Mouse (Mus musculus): ENCODE data around the gene Snip1. TPM values are rescaled to one million over a fixed set of nuclear protein-coding genes. Genes with fewer than 3 reads are reported as not detected.

The Snip1 gene
- polyA plus RNA-seq (2021; fragmentation: Nextera tagmentation): 6.8 and 7.1 TPM in 2 replicates
- long read RNA-seq, experiment 1, transcript Snip1-201 (4 exons, 2,345 nt): major isoform, 9 of 17 reads
- long read RNA-seq, experiment 1, partial matches to known transcripts: 8 of 17 reads
- long read RNA-seq, experiment 1, other reads (novel, unspliced or antisense): 0 of 17 reads
- long read RNA-seq, experiment 2, transcript Snip1-201 (4 exons, 2,345 nt): major isoform, 49 of 62 reads
- long read RNA-seq, experiment 2, partial matches to known transcripts: 3 of 62 reads
- long read RNA-seq, experiment 2, other reads (novel, unspliced or antisense): 10 of 62 reads

DNA sequence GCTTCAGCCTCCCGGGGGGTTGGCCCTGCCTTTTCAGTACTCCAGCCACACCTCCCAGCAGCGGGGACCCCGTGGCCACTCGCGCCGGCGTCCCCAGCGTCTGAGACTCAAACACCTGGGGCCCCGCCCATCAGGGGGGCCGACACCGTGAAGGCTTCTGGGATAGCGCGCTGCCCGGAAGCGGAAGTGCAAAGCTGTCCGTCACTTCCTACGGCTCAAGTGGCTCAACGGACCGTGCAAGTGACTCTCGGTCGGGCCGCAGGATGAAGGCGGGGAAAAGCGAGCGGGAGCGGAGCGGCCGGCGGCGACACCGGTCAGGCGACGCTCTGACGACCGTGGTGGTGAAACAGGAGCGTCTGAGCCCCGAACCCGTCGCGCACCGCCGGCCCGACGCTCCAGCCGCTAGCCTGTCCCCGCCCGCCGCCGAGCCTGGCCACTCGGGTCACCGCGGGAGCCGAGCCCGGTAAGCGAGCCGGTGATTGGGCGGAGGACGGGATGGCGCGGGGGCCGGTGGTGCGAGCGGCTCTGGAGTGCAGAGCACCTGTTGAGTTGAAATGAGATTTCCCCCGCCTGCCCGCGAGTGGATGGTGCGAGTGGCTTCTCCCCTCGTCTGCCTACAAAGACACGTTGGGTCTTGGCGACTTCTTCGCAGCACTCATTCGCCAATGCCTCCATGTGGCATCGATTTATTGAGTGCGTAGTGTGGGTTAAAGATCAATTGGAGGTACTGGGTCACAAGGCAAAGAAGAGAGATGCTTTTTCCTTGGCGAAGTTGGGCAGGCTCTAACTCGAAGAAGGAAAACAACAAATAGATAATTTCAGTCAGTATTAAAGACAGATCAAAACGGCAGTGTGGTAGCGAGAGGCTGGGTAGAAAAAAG lies at the start of gene Snip1:
Snip1 (plus strand) TSS at position 183 of the 881 bp plus-strand sequence.

DNA sequence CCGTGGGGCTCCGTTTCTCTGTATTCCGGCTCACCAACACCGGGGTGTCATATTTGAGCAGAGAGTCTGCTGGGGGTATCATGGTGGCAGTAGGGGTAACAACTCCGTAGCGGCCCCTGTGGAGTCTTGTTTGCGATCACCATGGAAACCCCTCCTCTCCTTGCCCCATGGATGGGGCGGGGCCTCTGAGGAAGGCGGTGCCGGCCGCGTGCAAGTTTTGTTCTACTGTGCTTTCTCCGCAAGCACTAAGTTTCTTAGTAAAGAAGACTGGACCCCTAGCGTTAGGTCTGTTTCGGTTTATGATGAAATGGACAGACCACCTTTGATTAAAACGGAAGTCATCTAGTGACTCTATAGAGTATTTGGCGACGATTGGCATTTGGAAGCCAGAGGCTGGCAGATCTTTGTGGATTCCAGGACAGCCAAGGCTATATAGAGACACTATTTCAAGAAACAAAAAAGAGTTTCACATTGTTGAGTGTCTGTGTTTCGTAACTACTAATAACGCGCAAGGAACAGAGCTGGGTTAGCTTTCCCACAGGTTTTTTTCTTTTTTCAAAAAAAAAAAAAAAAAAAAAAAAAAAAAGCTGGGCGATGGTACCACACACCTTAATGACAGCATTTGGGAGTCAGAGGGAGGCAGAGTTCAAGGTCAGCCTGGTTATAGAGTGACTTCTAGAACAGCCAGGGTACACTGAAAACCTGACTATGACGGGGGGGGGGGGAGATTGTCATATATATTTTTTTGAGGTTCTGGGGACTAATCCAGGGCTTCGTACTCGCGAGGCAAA lies 760 bp upstream of the Snip1 start, which contains the start of gene Dnali1:
Dnali1 (minus strand) TSS at position 187 of the 791 bp plus-strand sequence.

DNA sequence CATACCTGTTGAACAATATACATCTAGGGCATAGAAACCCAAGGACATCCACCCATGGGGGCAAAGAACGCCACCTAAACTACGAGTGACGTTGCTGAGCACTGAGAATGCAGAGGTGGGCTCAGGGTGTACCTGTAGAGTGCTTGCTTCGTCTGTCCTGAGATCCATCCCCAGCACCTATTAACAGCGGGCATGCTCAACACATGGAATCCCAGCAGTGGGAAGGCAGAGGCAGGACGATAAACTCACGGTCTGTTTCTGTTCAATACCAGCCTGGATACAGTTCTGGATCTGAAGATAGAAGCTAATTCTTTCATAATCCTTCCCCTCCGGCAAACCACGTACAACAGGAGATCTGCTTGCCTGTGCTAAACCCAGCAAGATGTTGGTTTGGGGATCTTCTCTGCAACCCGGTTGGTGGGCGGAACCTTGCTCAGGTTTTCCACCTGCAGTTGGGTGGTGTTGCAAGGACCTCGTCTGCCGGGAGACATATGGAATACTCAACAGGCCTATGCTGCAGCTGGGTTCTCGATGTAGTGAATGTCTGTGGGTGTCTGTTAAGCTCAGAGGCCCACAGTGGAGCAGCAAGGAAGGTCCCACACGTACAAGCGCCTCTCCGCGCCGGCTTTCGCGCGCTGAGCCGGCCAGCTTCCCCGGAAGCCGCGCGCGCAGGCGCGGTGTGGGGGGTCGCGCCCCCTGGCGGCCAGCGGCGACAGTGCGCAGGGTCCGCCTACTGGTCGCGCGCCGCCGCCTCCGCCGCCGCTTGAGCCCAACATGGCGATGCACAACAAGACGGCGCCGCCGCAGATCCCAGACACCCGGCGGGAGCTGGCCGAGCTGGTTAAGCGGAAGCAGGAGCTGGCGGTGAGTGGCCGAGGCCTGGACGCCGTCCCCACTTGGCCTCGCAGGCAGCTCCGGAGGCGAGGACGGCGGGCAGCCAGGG lies 18.2 kb downstream of the Snip1 start, which contains the start of gene Meaf6:
Meaf6 (plus strand) TSS at position 732 of the 943 bp plus-strand sequence.

Other genes with a start within 250 kb of the Snip1 start
- 17.3 and 27.1 TPM in 2 replicates for gene Yrdc, start 216.0 kb upstream of the Snip1 start, polyA plus RNA-seq (2021; fragmentation: Nextera tagmentation)
- 84.8 and 93.2 TPM in 2 replicates for gene 1110065P20Rik, start 215.5 kb upstream of the Snip1 start, polyA plus RNA-seq (2021; fragmentation: Nextera tagmentation)
- 7.2 and 8.0 TPM in 2 replicates for gene Maneal, start 204.5 kb upstream of the Snip1 start, polyA plus RNA-seq (2021; fragmentation: Nextera tagmentation)
- 1.7 and 2.4 TPM in 2 replicates for gene Epha10, start 185.8 kb upstream of the Snip1 start, polyA plus RNA-seq (2021; fragmentation: Nextera tagmentation)
- gene 9930104L06Rik, start 129.6 kb upstream of the Snip1 start, polyA plus RNA-seq (2021; fragmentation: Nextera tagmentation): 3.3 and 3.7 TPM in 2 replicates
- gene Cdca8, start 127.4 kb upstream of the Snip1 start, polyA plus RNA-seq (2021; fragmentation: Nextera tagmentation): 2.1 and 2.4 TPM in 2 replicates
- gene Rspo1, start 80.2 kb upstream of the Snip1 start, polyA plus RNA-seq (2021; fragmentation: Nextera tagmentation): 0.45 and 0.67 TPM in 2 replicates
- gene Gnl2, start 50.1 kb upstream of the Snip1 start, polyA plus RNA-seq (2021; fragmentation: Nextera tagmentation): 27.7 and 29.4 TPM in 2 replicates
- 2.3 and 4.3 TPM in 2 replicates for gene Dnali1, start 969 bp upstream of the Snip1 start, polyA plus RNA-seq (2021; fragmentation: Nextera tagmentation)
- gene Meaf6, start 18.5 kb downstream of the Snip1 start, polyA plus RNA-seq (2021; fragmentation: Nextera tagmentation): 155 and 186 TPM in 2 replicates
- 0.06 TPM in 1 of 2 replicates, not detected in the other for gene Zc3h12a, start 61.2 kb downstream of the Snip1 start, polyA plus RNA-seq (2021; fragmentation: Nextera tagmentation)